Mouse (Mus musculus) erythroblast, embryonic 14.5 days (primary cell): ENCODE data around the gene Mtm1.

ENCODE experiments used
- GATA1 ChIP-seq: IDR thresholded peaks from 2 replicates; pipeline ENCODE4 v1.6.1; 2012; ENCODE audit warnings: low read length, inconsistent platforms, mixed read lengths
- TAL1 ChIP-seq: IDR thresholded peaks from 3 replicates; pipeline ENCODE4 v1.6.1; 2012; ENCODE audit warnings: low read length, inconsistent platforms, mixed read lengths

DNA sequence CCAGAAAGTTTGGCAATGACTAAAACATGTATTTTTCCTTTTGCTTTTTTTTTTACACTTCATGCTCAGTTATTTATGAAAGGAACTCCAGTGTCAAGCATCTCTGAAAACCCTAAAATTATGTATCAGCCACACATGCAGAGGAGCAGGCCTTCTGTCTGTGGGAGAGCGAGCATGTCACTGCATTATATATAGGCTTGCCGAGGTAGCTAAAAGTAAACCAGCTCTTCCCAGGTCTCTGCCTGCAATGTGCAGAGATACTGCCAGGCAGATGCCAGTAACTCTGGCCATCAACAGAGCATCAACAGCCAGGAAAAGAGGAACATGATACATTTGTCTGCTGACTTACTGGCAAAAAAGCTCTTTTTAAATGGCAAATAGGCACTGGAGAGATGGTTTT, 83.6 kb downstream of the Mtm1 start:
- no peak for TF ChIP-seq GATA1
- no peak for TF ChIP-seq TAL1
